Mouse (Mus musculus) megakaryocyte progenitor cell, adult 5-6 weeks (primary cell): Measurements from ENCODE around the gene D630003M21Rik. TPM values are rescaled to one million over a fixed set of nuclear protein-coding genes. Genes with fewer than 3 reads are reported as not detected.

Experiments
- ATAC-seq: replicated peaks from 2 replicates; pipeline ENCODE4 v1.8.0; 2016; ENCODE audit warnings: mild to moderate bottlenecking, moderate TSS enrichment, inconsistent platforms; ENCODE audit not compliant: poor library complexity
- total RNA-seq, 2 experiments: library from RNA; stranded (forward) in 1 of 2; stranded (reverse) in 1 of 2; fragments of 157-497, 149-512 nt in 1 of 2; fragments of 200-1000 nt in 1 of 2; gene quantifications; 2 replicates each; pipeline versions ENCODE4 v1.2.3 to v1.2.4; 2015 to 2017

D630003M21Rik gene
- total RNA-seq, 2 experiments from 2014 or later, result 0.04 TPM; not detected in 1

DNA sequence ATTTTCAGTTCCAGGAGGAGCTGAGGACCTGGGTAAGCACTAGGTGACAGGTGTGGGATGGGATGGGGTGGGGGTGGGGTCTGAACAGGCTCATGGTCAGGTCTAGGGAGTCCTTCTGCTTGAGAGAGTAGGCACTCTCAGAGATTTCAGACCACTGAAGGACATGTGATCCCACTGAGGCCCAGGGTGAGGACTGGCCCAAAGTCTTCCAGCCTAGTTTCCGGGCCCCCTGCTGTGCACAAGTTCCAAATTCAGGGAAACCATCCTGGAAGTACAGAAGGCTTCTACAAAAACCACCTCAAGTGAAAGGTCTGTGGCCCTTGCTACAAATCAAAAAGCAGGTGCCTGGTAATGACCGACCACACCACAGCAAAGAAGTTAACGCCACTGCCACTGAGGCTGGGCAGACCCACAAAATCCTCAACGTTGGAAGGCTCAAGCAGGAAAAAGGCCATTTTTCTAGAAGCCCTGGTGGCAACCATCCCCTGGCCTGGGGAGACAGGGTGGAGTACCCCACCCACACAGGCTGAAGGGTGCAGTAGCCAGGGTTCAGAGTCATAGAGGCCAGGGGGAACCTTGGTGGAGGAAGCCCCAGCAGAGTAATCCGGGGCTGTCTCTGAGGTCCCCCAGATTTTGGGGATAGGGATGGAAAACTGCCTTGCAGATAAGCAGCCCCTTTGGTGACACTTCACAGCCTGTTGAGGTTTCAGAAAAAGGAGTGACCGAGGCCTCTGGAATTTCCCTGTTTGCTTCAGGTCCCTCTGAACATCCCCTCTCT, 84.1 kb downstream of the D630003M21Rik start:
- no peak for ATAC-seq

DNA sequence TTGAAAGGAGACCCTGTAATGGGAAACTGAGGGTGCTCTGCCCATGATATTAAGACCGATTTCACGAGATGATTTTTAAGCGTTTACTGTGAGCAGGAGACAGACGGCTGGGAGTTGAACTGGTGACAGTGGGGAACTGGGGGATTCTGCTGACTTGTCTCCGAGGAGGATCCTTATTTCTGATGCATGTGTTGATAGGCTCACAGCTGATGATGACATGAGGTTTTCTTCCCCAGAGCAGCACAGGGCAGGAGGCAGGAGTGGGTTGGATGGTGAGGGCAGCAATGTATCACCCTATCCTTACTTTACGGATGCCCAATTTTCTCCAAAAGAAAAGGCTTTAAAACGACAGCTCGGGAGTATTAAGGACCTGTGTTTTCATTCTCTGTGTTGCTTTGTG, 84.8 kb downstream of the D630003M21Rik start:
- ATAC-seq, result no peak

DNA sequence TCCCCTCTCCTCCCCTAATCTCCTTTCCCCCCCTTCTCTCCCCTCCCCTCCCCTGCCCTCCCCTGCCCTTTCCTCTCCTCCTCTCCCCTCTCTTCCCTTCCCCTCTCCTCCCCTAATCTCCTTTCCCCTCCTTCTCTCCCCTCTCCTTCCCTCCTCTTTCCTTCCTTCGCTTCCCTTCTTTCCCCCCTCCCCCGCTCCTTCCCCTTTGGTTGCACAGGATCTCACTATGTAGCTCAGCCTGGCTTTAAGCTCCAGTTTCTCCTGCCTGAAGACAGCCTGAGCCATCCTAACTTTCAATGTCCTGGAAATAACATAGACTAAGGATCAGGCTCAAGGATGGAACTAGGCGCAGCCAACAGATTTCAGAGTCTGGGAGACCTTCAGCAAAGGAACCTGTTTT, 85.2 kb downstream of the D630003M21Rik start:
- ATAC-seq, result no peak

DNA sequence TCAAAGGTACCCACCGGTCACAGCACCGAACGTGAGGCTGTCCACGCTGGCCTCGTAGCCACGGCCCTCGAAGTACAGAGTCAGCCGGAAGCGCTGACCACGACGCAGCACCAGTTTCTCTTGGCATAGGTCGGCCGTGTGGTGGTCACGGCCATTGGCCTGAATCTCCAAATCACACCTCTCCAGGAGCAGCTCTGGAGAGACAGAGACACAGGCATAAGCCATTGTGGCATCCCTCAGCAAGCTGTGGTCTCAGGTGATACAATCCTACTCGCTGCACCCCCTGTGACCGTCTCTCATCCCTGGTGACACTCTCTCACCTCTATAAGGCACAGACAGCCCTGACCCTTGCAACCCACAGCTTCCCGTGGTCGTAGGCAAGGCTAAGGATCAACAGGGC, 86.0 kb downstream of the D630003M21Rik start:
- no peak for ATAC-seq

DNA sequence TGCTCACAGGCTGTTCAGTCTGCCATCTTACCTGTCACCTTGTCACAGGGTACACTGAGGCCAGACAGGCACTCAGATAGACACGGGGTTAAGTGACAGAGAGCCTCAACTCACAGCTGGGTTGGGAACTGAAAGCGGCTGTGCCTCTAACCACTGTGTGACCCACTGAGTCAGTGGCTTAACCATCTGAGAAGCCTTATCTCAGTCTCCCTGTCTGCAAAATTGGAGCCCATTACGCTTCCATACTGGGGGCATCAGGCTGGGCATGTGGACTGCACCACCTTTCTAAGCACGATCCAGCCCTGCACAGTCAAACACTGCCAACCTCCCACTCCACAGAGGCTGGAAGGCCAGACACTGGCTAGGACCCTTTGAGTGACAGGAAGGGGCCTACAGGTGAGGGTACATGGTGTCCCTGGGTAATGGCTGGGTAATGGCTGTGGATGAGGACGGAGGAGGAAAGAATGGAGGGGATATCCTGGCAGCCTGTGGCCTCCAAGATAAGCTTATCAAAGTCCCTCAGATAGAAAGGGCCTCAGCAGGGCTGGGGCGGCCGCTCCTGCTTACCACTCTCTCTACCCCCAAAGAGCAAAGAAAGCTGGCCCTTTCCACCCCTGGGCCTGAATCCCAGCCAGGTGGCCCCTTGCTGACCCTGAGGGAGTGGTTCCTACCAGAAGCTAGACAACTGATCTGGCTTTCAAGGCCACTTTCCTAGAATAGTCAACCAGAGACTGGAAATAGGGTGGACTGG, 87.2 kb downstream of the D630003M21Rik start:
- peak; percentile 76 for ATAC-seq

DNA sequence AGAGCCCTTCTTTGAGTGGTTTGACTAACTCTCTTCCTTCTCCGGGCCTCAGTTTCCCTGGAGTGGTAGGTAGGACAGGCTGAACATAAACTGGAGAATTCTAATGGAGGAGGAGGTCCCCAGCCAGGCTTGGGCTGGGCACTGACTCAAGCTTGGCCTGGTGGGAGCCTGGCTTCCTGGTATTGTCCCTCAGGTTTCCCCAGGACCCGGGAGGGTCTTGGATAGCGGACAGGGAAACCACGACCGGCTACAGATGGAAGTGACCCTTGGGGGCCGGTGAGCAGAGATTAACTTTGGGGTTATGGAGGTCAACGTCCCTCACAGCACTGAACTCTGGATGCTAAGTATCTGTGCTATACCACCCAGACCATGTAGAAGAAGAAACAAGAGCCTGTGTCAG, 87.8 kb downstream of the D630003M21Rik start:
- no peak for ATAC-seq

DNA sequence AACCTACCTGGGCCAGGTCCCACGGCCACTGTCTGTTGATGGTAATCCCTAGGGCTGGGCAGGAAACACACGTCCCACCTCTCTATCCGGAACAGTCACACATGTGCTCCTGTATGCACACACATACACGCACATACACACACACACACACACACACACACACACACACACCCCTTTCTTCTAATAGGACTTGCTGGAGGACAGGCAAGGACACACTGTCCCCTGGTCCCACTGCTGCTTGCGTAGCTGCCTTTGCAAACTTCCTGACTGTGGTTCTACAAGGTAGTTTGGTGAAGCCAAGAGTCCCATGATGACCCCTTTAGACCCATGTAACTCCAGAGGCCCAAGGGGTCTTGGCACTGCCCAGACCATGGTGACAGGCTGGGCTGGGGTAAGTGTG, 88.4 kb downstream of the D630003M21Rik start:
- ATAC-seq, result no peak

DNA sequence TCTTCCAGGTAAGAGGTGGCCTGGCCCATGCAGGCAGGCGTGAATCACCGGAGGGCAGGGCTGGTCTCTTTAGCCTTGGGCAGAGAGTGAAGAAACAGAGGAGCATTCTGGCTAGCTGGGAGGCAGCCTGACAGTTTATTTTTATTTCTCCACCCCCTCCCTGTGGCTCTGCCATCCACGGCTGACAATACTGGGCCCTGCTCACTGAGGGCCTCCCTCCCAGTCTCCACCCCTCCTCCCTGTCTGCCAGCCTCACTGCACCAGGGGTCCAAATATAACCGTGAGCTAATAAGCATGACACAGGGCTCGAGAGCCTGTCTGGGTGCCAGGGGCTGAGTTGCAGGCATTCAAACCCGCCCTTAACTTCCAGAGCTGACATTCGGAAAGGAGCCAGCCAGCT, 89.4 kb downstream of the D630003M21Rik start:
- no peak for ATAC-seq

DNA sequence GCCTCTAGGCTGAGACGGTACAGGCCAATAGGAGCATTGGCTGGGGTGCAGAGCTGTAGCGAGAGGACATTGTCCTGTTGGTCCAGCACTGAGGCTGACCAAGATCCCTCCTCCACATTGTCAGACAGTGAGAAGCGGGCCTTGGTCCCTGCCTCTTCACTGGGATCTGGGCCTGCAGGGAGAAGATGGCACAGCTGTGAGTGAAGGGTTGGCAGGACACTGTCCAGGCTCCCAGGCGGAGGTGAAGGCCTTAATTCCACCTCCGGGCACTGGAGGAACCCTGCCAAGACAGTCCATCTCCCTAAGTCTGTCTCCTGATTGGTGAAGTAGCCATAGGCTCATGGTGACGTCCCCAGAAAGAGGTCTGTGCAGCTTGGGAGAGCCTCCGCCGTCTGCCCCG, 90.2 kb downstream of the D630003M21Rik start:
- ATAC-seq, result no peak

DNA sequence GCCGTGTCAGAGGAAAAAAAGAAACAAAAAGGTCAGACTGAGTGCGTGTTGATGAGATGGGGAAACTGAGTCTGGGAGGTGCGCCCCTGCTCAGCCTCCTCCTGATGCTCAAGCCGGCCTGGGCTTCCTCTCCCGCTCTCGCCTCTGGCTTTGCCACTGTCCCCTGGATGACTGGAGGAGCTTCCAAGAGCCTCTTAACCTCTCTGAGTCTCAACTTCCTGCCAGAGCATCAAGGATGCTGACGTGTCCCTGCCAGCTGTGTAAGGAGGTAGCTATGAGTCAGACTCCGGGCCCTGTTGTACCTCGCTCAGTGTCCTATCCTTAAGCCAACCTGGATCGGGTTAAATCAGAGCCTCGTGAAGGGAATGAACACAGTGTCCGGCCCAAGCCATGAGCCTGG, 91.3 kb downstream of the D630003M21Rik start:
- no peak for ATAC-seq

DNA sequence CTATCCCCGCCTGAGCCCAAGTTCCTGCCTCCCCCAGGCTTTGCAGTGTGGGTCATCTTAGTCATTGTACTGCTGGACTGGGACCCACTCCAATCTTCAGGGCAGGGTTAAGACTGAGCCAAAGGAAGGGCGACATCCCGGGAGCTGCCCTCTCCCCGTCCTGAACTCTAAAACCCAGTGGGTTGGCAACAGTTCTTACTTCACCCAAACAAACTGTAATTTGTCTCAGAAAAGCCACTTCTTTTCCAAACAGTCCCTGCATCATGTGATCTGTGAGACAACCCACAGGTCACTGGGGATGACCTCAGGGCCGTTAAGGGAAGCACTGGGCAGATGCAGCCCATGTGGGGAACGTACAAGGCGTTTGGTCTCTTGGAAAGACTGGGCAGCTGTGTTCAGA, 92.8 kb downstream of the D630003M21Rik start:
- ATAC-seq, result no peak

DNA sequence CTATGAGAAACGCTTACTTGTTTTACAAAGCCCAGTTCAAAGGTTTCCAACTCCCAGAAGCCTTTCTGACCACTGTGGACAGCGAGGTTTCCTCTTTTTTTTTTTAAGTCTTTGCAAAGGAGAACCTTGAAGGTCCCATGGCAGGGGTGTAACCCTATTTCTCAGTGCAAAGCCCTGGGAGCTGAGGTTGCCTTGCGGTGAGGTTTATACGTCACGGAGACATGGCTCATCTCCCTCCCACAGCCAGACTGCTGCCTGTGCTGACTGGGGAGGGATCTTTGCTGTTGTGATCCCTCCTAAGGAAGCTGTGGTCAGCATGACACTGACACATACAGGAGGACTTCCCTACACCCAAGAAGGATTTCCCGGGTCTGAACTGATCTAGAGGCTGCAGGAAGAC, 96.0 kb downstream of the D630003M21Rik start:
- ATAC-seq, result peak; percentile 93

Other genes with a start within 250 kb of the D630003M21Rik start
- 16.6 and 20.2 TPM in 2 replicates for gene Tti1, start 200.8 kb downstream of the D630003M21Rik start, total RNA-seq (2015)
- gene Tti1, start 200.8 kb downstream of the D630003M21Rik start, total RNA-seq (2017), result 22.7 and 25.6 TPM in 2 replicates
- 30.5 and 38.4 TPM in 2 replicates for gene Rprd1b, start 200.7 kb downstream of the D630003M21Rik start, total RNA-seq (2015)
- 18.6 and 23.9 TPM in 2 replicates for gene Rprd1b, start 200.7 kb downstream of the D630003M21Rik start, total RNA-seq (2017)
- gene Tgm2, start 82.8 kb downstream of the D630003M21Rik start, total RNA-seq (2015), result 0.07 and 0.39 TPM in 2 replicates
- gene Tgm2, start 82.8 kb downstream of the D630003M21Rik start, total RNA-seq (2017), result 0.58 and 1.5 TPM in 2 replicates
- gene Bpi, start 28.9 kb upstream of the D630003M21Rik start, total RNA-seq (2015), result 0.12 TPM in 1 of 2 replicates, not detected in the other
- not detected in 2 replicates for gene Bpi, start 28.9 kb upstream of the D630003M21Rik start, total RNA-seq (2017)
- 71.3 and 89.1 TPM in 2 replicates for gene Lbp, start 77.3 kb upstream of the D630003M21Rik start, total RNA-seq (2015)
- 212 and 229 TPM in 2 replicates for gene Lbp, start 77.3 kb upstream of the D630003M21Rik start, total RNA-seq (2017)
- gene Snhg11, start 146.4 kb upstream of the D630003M21Rik start, total RNA-seq (2015), result 0.17 and 0.24 TPM in 2 replicates
- 0.03 and 0.17 TPM in 2 replicates for gene Snhg11, start 146.4 kb upstream of the D630003M21Rik start, total RNA-seq (2017)
- gene Ralgapb, start 180.6 kb upstream of the D630003M21Rik start, total RNA-seq (2015), result 37.8 and 40.9 TPM in 2 replicates
- 22.2 and 30.4 TPM in 2 replicates for gene Ralgapb, start 180.6 kb upstream of the D630003M21Rik start, total RNA-seq (2017)